Mouse (Mus musculus) CD4-positive, CD25-positive, alpha-beta regulatory T cell, adult 2 months (primary cell): ENCODE results near the gene Olfr1012.
A peak's percentile ranks its signal among the peaks of the same experiment; 100 is the strongest.
"Not testable (repeated sequence)": the region's sequence is repeated elsewhere in the genome, so short reads cannot be mapped to it uniquely, and the experiment has no call there.

ENCODE experiments used
- DNase-seq: peaks from one replicate; pipeline ENCODE4 v3.0.0-alpha.2; 2012; ENCODE audit warnings: low read depth, low spot score

Olfr1012 gene

DNA sequence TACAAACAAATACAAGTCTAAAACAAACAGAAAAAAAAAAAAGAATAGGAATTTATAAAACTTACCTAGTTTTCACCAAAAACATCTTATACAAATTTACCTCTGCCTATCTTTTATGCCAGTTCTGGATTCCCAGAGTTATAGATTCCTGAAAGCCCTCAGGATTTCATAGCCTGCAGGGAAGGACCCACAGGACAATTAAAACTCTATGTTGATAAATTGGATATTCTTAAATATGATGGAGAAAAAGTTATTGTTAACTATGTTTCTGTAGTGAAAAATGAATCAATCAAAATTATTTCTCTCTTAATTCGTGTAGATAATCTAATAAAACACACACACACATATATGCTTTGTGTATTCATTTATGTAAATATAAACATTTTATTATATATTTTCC, at the start of gene Olfr1012:
Olfr1012 (minus strand) TSS at position 101 of the 400 bp plus-strand sequence.
- DNase-seq: no peak

DNA sequence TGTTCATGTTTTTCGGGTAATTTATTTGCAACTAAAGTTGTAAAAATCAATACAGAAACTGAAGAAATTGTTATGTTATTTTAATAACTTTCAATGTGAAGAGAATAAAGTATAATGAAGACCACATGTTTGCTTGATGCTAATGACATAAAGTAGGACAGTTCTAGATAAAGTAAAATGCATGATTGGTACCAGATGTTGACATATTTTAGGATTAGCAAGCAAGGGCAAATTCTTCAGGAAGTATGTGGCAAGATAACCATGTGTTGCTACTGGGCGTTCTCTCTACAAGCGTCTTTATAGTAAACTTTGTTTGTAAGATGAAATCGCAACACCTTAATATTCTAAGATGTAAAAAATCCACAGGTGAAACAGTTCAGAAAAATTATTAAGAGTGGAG, 41.9 kb upstream of the Olfr1012 start:
- DNase-seq: no peak

DNA sequence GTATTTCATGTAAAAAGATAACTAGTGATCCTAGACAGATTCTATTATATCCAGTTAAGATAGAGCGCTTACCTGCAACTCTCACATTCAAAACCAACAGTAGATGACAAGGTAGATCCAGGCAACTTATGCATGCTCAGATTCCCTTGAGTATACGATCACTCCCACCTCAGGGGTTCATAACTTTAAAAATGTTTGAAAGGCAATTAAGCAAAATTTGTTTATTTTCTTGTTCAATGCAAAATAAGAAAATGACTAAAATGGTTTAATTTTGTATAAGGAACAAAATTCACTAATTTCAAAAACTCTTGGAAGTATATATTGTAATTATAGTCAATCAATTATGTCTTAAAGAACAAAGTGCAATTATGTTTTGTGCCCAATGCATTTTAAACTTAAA, 39.9 kb upstream of the Olfr1012 start, which contains the start of gene Olfr1016:
Olfr1016 (minus strand) TSS at position 101 of the 400 bp plus-strand sequence.
- DNase-seq: no peak

DNA sequence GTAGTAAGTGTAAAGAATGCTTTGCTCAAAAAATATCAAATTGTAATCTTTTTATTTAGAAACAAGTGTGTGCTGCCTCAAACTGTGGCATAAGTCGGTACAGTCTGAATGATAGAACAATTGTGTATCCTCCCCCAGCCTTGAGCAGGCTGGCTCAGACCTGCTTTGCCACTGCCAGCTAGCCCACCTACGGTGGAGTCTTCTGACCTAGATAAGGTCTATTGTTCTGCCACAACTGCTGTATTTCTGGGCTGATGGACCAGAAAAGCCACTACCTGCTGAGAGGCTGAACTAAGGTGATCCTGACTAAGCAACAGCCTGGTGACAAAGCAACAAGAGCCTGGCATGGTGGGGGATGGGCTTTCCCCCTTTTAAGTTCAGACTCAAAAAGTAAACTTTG, 29.8 kb upstream of the Olfr1012 start:
- no peak for DNase-seq

DNA sequence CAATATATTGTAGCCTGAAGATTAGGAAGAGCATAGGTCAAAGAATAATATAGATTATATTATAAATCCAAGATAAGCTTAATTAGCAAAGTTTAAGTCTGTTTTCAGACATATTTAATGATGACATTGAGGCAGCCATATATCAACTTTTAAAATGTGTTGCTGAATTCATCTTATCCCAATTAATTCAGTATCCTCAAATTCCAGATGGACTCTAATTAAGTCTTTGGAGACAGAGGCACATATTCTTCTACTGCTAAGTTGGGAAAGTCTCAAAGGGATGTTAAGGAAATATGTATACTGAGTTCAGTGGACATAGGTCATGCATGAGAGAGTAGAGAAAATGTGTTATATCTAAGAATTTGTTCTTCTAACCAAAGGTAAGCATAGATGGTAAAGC, 19.2 kb upstream of the Olfr1012 start, which contains the start of gene Olfr1015:
Olfr1015 (plus strand) TSS at position 301 of the 400 bp plus-strand sequence.
- DNase-seq: no peak

DNA sequence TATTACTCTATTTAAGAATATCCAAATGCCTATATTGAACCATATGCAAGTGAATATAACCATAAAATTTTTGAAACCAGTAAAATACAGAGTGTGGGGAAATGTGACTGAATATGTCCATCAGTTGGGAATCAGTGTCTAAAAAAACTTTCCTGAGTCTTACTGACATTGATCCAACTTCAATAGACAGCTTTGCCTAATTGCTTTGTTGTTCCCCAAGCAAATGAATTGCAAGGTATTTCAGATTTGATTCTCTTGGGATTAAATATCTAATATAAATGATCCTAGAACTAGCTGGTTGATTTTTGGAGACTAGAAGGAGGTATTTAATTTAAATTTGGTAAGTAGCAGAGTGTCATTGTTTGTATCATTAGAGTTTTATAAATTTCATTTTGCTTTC, 9.8 kb upstream of the Olfr1012 start, which contains the start of gene Olfr1014:
Olfr1014 (plus strand) TSS at position 301 of the 400 bp plus-strand sequence.
- no peak for DNase-seq

DNA sequence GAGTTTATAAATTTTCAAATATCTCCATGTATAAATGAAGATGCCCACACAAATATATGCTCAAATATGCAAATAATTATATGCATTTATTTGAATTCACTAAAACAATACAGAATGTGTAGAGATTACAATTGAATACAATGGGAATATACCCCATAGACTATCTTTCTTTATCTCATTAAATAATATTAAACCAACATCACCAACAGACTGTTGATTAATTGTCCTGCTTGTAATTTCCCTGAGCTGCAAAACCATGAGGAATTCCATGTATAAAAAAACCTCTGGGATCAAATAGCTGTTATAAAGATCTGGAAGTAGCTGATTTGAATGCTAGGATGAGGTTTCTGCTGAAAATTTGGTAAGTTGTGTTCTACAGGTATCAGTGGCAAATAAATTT, 4.2 kb upstream of the Olfr1012 start, which contains the start of gene Olfr1013:
Olfr1013 (plus strand) TSS at position 301 of the 400 bp plus-strand sequence.
- no peak for DNase-seq

DNA sequence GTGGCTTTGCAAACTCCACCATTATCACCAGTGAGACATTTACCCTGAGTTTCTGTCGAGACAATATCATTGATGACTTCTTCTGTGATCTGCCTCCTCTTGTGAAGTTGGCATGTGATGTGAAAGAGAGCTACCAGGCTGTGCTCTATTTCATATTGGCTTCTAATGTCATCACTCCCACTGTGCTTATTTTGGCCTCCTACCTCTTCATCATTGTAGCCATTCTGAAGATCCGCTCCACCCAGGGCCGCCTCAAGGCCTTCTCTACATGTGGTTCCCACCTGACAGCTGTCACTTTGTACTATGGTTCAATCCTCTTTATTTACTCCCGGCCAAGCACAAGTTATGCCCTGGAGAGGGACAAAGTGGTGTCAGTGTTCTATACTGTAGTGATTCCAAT, 8.7 kb downstream of the Olfr1012 start:
- no peak for DNase-seq

DNA sequence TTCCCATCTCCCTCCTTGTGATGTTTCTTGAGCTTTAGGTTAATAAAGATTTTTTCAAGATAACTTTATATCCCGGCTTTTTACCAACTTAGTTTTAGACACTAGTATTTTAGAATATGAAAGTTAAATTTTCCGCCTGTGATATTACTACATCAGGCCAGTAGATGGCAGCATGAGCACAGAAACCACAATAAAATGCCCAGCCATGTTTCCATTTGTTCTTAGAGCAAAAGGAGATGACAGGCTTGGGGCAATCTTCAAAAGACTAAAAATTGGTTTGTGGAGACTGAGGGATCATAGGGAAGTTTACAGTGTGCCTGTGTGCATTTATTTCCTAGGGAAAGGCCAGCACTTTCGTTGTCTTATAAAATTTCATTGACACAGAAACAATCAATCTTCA, 36.8 kb downstream of the Olfr1012 start:
- DNase-seq: peak; percentile 11

DNA sequence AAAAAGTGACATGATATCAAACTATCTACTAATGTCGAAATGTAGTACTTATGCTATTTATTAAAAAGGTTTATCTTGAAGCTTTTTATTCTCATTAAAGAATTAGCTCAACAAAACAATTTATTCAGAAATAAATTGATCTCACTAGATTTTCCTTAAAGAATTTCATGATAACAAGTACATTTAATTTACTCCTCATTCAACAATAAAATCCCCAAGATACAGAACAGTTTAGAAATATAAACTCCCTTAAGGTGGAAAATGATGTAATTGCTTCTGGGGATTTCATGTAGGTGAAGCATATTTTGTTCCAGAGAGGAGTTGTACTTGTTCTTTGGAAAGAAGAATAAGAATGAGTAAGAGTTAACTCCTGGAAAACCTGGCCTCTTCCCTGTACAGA, 47.4 kb downstream of the Olfr1012 start, which contains the start of gene Olfr1009:
Olfr1009 (plus strand) TSS at position 301 of the 400 bp plus-strand sequence.
- DNase-seq: no peak

DNA sequence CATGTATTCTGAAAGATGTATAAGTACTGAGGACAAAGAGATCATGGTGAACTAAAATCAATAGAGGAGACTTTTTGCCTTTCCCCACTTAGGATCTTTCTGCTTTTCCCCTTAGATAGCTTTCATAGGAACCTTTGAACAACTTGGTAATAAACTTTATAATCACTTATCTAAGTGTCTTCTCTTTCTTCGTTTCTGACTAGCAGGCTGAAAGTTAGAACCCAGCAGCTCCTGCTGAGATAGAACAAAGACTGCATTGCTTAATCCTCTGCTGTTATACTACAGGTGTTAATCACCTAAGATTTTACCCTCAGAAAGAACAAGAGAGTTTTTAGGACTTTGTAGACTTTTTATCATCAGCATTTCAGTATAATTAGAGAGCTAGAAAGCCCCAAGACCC, 51.4 kb downstream of the Olfr1012 start:
- no peak for DNase-seq

DNA sequence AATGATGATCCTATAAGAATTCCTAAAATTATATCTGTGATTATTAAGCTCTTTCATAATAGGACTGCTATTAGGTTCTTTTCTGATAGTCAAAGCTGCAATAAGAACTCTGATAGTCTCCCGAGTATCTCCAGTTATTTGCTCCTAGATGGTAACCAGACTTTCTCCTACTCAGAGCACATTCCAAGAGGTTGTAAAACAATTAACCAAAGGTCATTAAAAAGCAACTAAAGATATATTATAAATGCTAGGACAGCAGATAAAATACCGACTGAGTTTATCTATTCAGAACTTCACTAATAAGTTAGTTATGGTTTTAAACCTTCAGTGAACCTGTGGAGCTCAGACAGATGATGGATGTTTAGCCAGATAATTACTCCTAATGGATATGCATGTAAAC, 51.9 kb downstream of the Olfr1012 start:
- not testable (repeated sequence) for DNase-seq
